Mouse (Mus musculus) lung, postnatal 14 days (tissue): ENCODE data around the gene Bsdc1.

Experiments used
- DNase-seq: peaks from one replicate; pipeline ENCODE4 v3.0.0; 2021

The Bsdc1 gene

GRCm38 (mm10) chr4:129481090-129481489 lies 19.7 kb downstream of the Bsdc1 start:
- DNase-seq = no peak

- DNase-seq = peak; percentile 46
These were observed 29.8 kb downstream of the Bsdc1 start, which contains the start of the genes Tssk3 and Fam229a for GRCm38 (mm10) chr4:129490972-129491880. TSS of gene Tssk3 (minus strand) at chr4:129491022. TSS of gene Fam229a (plus strand) at chr4:129491190.

- no peak for DNase-seq
These were observed 33.3 kb downstream of the Bsdc1 start for GRCm38 (mm10) chr4:129494681-129495080.

GRCm38 (mm10) chr4:129495672-129496562 lies 34.5 kb downstream of the Bsdc1 start:
- no peak for DNase-seq

- DNase-seq = peak; percentile 31
These were observed 35.2 kb downstream of the Bsdc1 start for GRCm38 (mm10) chr4:129496631-129497030.

- no peak for DNase-seq
These were observed 37.6 kb downstream of the Bsdc1 start for GRCm38 (mm10) chr4:129498941-129499340.

GRCm38 (mm10) chr4:129500017-129500416 lies 38.6 kb downstream of the Bsdc1 start:
- no peak for DNase-seq

GRCm38 (mm10) chr4:129500607-129501566 lies 39.5 kb downstream of the Bsdc1 start:
- peak; percentile 92 for DNase-seq

- DNase-seq = no peak
These were observed 41.0 kb downstream of the Bsdc1 start for GRCm38 (mm10) chr4:129502327-129502888.

GRCm38 (mm10) chr4:129502901-129503444 lies 41.6 kb downstream of the Bsdc1 start:
- no peak for DNase-seq

GRCm38 (mm10) chr4:129505511-129505910 lies 44.1 kb downstream of the Bsdc1 start:
- no peak for DNase-seq

GRCm38 (mm10) chr4:129507434-129508236 lies 46.3 kb downstream of the Bsdc1 start:
- no peak for DNase-seq

- no peak for DNase-seq
These were observed 46.8 kb downstream of the Bsdc1 start for GRCm38 (mm10) chr4:129508237-129508515.

GRCm38 (mm10) chr4:129508834-129509600 lies 47.6 kb downstream of the Bsdc1 start:
- DNase-seq = peak; percentile 29

- DNase-seq = no peak
These were observed 48.3 kb downstream of the Bsdc1 start for GRCm38 (mm10) chr4:129509650-129510049.

GRCm38 (mm10) chr4:129510723-129511412 lies 49.5 kb downstream of the Bsdc1 start:
- DNase-seq = no peak

- no peak for DNase-seq
These were observed 50.2 kb downstream of the Bsdc1 start for GRCm38 (mm10) chr4:129511413-129512096.

- DNase-seq = peak; percentile 93
These were observed 51.8 kb downstream of the Bsdc1 start, which contains the start of gene Marcksl1 for GRCm38 (mm10) chr4:129513086-129513767. TSS of gene Marcksl1 (plus strand) at chr4:129513581.
